Mouse (Mus musculus) lung, embryonic 16.5 days (tissue): ENCODE results near the gene Nrde2. TPM values are rescaled to one million over a fixed set of nuclear protein-coding genes. Genes with fewer than 3 reads are reported as not detected.

Source experiments
- ATAC-seq: fragments of 200-750 bp; cut with Nextera tagmentation; 2 replicates; pipeline ENCODE4 v1.8.0; 2017; ENCODE audit warnings: low read depth, mild to moderate bottlenecking, moderate library complexity
- H3K27ac ChIP-seq: fragments of 300-500 bp; sonication (generic); 2 replicates; pipeline ENCODE4 v1.5.1; 2014; ENCODE audit warnings: mild to moderate bottlenecking, control low read depth, low read length
- H3K27me3 ChIP-seq: fragments of 300-500 bp; sonication (generic); 2 replicates; pipeline ENCODE4 v1.6.1; 2014; ENCODE audit warnings: low read depth, low read length, mixed read lengths; ENCODE audit not compliant: control insufficient read depth, insufficient read depth
- H3K36me3 ChIP-seq: fragments of 300-500 bp; sonication (generic); 2 replicates; pipeline ENCODE4 v1.6.1; 2014; ENCODE audit warnings: low read length; ENCODE audit not compliant: control insufficient read depth, insufficient read depth
- H3K4me1 ChIP-seq: fragments of 300-500 bp; sonication (generic); replicated peaks from 2 replicates; pipeline ENCODE4 v1.6.1; 2014; ENCODE audit warnings: low read length, mixed read lengths; ENCODE audit not compliant: control insufficient read depth, insufficient read depth
- H3K4me2 ChIP-seq: fragments of 300-500 bp; sonication (generic); 2 replicates; pipeline ENCODE4 v1.6.1; 2014; ENCODE audit warnings: low read depth, low read length, control low read depth
- H3K4me3 ChIP-seq: fragments of 300-500 bp; sonication (generic); 2 replicates; pipeline ENCODE4 v1.5.1; 2014; ENCODE audit warnings: mild to moderate bottlenecking, low read length, control low read depth
- H3K9ac ChIP-seq: fragments of 300-500 bp; sonication (generic); 2 replicates; pipeline ENCODE4 v1.6.1; 2014; ENCODE audit warnings: low read length, control low read depth
- H3K9me3 ChIP-seq: fragments of 300-500 bp; sonication (generic); 2 replicates; pipeline ENCODE4 v1.6.1; 2016; ENCODE audit warnings: low read length; ENCODE audit not compliant: control insufficient read depth
- WGBS: fragments of 180-500 bp; shearing (Covaris S2); extraction: QIAGEN DNeasy Blood & Tissue Kit; methylation state at CpG from one replicate; pipeline ENCODE4 v1.1.7; 2014; 5-methylcytosine and 5-hydroxymethylcytosine counted together
- polyA plus RNA-seq: library from polyadenylated mRNA; unstranded; fragments of >200 nt; fragmentation: Nextera tagmentation; extraction: Ambion mirVana; gene quantifications from 2 replicates; pipeline ENCODE4 v1.2.1, GENCODE M21; 2015

The Nrde2 gene
- 13.2 and 14.7 TPM in 2 replicates for polyA plus RNA-seq

GRCm38 (mm10) chr12:100159261-100159975 lies at the start of gene Nrde2:
Gene Nrde2, minus strand, starts transcription at chr12:100159653.
- no peaks in the 10 kb centered on the region for H3K27me3 ChIP-seq
- peak within 1 kb of the TSS; percentile 56 for H3K4me3 ChIP-seq
- ATAC-seq, result peak; percentile 99
- H3K4me1 ChIP-seq, result peaks cover 4% of the 10 kb centered on the region; the same call in 1 of the 2 replicates
- H3K4me2 ChIP-seq, result peak within 1 kb of the TSS; percentile 66
- peak within 1 kb of the TSS; percentile 71 for H3K9ac ChIP-seq
- no peaks in the 10 kb centered on the region for H3K36me3 ChIP-seq
- H3K9me3 ChIP-seq, result no peaks in the 10 kb centered on the region; the same call in 1 of the 2 replicates
- H3K27ac ChIP-seq, result peak within 1 kb of the TSS; percentile 61
- 0% methylated on average over 26 of the region's 26 CpGs for WGBS

GRCm38 (mm10) chr12:100206926-100207325 lies 47.5 kb upstream of the Nrde2 start:
- Histone ChIP-seq H3K4me2 (no peak overlapping the region), H3K27ac (no peak overlapping the region), H3K27me3 (no peaks in the 10 kb centered on the region), H3K9me3 (no peaks in the 10 kb centered on the region), H3K36me3 (peaks cover 55% of the 10 kb centered on the region), H3K4me3 (no peak overlapping the region), H3K4me1 (peaks cover 34% of the 10 kb centered on the region), H3K9ac (no peak overlapping the region)
- WGBS, result 86% methylated on average over 5 of the region's 5 CpGs
- no peak for ATAC-seq

DNA sequence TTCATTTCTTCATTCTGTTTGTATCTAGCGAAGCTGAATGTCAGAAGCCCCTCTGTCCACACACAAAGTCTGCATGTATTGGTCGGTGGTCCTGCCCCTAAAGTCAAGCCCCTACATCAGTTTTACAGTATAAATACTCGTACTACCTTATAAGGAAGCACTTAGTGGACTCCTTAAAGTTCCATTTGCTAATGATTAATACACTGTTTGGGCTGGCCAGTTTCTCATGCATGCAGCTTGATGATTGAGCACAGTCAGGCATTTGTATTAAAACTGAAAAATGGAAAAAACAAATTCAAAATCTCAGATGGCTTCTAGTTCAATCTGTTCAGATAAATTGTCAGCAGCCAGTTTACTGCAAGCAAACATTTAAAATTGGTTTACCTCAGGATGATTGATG lies 47.1 kb upstream of the Nrde2 start:
- Histone ChIP-seq H3K27ac (no peak overlapping the region), H3K4me1 (peaks cover 34% of the 10 kb centered on the region), H3K9me3 (no peaks in the 10 kb centered on the region), H3K9ac (no peak overlapping the region), H3K27me3 (no peaks in the 10 kb centered on the region), H3K4me2 (no peak overlapping the region), H3K36me3 (peaks cover 55% of the 10 kb centered on the region), H3K4me3 (no peak overlapping the region)
- ATAC-seq, result no peak
- WGBS, result 52% methylated on average over 3 of the region's 3 CpGs

- no peak overlapping the region for H3K27ac ChIP-seq
- WGBS, result 86% methylated on average over 8 of the region's 8 CpGs
- H3K36me3 ChIP-seq, result peaks cover 55% of the 10 kb centered on the region
- no peak overlapping the region for H3K4me2 ChIP-seq
- H3K9ac ChIP-seq, result no peak overlapping the region
- no peaks in the 10 kb centered on the region for H3K27me3 ChIP-seq
- peaks cover 23% of the 10 kb centered on the region for H3K4me1 ChIP-seq
- H3K9me3 ChIP-seq, result no peaks in the 10 kb centered on the region
- no peak for ATAC-seq
- no peak overlapping the region for H3K4me3 ChIP-seq
Observed at GRCm38 (mm10) chr12:100205156-100205555, 45.7 kb upstream of the Nrde2 start.

DNA sequence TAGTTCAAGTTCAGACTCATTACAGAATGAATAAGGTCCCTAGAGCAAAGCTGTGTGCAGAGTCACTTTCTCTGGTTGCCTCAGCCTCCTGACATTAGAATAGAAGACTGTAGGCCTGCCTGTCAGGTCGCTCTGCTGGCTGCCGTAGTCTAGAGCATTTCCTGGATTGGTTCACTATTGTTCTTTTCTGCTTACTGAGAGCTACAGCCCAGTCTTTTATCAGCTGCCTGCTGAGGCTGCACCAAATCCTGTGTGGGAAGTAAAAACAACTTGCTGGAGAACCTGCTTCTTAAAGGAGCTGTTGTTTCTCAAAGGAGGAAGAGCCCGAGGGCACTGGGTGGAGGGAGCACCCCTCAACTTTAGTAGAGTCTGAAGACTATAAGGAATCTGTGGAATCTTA lies 44.3 kb upstream of the Nrde2 start:
- WGBS, result 50% methylated on average over 3 of the region's 3 CpGs
- Histone ChIP-seq H3K4me2 (no peak overlapping the region), H3K4me3 (no peak overlapping the region), H3K9me3 (no peaks in the 10 kb centered on the region), H3K36me3 (peaks cover 50% of the 10 kb centered on the region), H3K27me3 (no peaks in the 10 kb centered on the region), H3K27ac (no peak overlapping the region), H3K9ac (no peak overlapping the region), H3K4me1 (peaks cover 18% of the 10 kb centered on the region)
- ATAC-seq, result no peak

DNA sequence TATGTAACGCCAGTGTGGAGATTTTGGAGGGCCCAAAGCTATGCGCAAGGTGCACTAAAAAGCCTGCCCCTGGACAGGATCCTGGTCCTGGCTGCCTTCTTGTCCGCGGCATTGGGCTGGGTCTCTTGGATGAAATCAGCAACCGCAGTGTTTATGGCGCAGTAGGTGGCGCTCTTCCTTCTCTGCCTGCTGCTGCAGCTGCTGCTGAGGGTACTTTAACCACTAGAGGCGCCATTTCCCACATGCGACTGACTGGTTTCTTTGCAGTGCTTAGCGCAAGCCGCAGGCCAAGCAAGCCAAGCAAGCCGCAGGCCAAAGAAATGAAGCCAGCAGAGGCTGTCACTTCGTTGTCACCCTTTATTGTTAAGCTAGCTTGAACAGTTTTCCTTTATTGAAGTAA lies 42.4 kb upstream of the Nrde2 start:
- Histone ChIP-seq H3K4me3 (peak overlapping the region; percentile 98), H3K4me1 (peaks cover 21% of the 10 kb centered on the region), H3K27ac (no peak overlapping the region), H3K9ac (peak overlapping the region; percentile 47), H3K27me3 (no peaks in the 10 kb centered on the region), H3K36me3 (peaks cover 31% of the 10 kb centered on the region), H3K4me2 (peak overlapping the region; percentile 97), H3K9me3 (no peaks in the 10 kb centered on the region)
- WGBS, result 2% methylated on average over 13 of the region's 13 CpGs
- ATAC-seq, result peak; percentile 51

- peak overlapping the region; percentile 97 for H3K4me2 ChIP-seq
- H3K4me1 ChIP-seq, result peaks cover 21% of the 10 kb centered on the region
- no peaks in the 10 kb centered on the region for H3K9me3 ChIP-seq
- H3K36me3 ChIP-seq, result peaks cover 27% of the 10 kb centered on the region
- H3K9ac ChIP-seq, result peak overlapping the region; percentile 83
- no peak overlapping the region for H3K27ac ChIP-seq
- WGBS, result 23% methylated on average over 4 of the region's 4 CpGs
- peak overlapping the region; percentile 98 for H3K4me3 ChIP-seq
- ATAC-seq, result no peak
- H3K27me3 ChIP-seq, result no peaks in the 10 kb centered on the region
Observed at GRCm38 (mm10) chr12:100201363-100201711, 41.9 kb upstream of the Nrde2 start.

- Histone ChIP-seq H3K9me3 (no peaks in the 10 kb centered on the region), H3K4me1 (peaks cover 21% of the 10 kb centered on the region), H3K4me2 (peak overlapping the region; percentile 97), H3K36me3 (peaks cover 25% of the 10 kb centered on the region), H3K27me3 (no peaks in the 10 kb centered on the region), H3K4me3 (peak overlapping the region; percentile 98), H3K27ac (peak overlapping the region; percentile 69), H3K9ac (peak overlapping the region; percentile 83)
- peak; percentile 11; the same call in 1 of the 2 replicates for ATAC-seq
- 2% methylated on average over 29 of the region's 29 CpGs for WGBS
Observed at GRCm38 (mm10) chr12:100200645-100201362, 41.4 kb upstream of the Nrde2 start.

DNA sequence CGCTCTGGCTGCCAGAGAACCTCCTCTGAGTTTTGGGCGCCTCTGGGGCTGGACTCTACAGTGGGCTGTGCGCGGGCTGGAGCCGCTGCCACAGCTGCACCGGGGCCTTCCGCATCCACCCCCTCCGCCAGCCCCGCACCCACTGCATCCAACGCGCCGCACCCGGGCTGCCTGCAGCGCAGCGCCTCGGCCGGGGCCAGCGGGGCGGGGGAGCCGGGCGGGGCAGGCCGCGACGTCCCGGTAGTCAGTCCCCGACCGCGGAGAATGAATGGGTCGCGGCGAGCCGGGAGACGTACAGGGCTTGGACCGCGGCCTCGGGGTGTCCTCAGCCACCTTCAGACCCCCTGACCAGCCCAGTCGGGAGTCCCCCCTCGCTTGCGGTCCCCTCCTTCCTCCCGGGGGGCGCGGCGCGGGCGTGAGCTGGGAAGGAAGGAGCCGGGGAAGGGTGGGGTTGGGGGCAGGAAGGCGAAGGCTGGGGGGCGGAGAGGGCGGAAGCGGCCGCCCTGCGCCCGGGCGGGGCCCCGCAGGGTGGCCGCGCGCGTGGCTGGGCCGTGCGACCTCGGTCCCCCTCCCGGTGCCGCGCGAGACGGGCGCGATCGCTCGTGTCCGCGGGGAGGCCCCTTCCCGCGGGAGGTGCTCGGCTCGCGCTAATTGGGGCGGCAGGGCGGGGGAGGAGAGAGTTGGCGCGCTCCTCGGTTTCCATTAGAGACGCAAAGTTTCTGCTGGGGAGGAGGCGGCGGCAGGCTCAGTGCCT lies 40.6 kb upstream of the Nrde2 start:
- Histone ChIP-seq H3K4me2 (peak overlapping the region; percentile 97), H3K4me1 (peaks cover 21% of the 10 kb centered on the region), H3K4me3 (peak overlapping the region; percentile 98), H3K36me3 (peaks cover 18% of the 10 kb centered on the region), H3K27ac (peak overlapping the region; percentile 69), H3K9me3 (no peaks in the 10 kb centered on the region), H3K9ac (peak overlapping the region; percentile 83), H3K27me3 (no peaks in the 10 kb centered on the region)
- under 1% methylated on average over 60 of the region's 86 CpGs for WGBS
- ATAC-seq, result peak; percentile 78
